Mouse (Mus musculus): Measurements from ENCODE around the gene Cryba1.
A peak's percentile ranks its signal among the peaks of the same experiment; 100 is the strongest.
"Not testable (repeated sequence)": the region's sequence is repeated elsewhere in the genome, so short reads cannot be mapped to it uniquely, and the experiment has no call there.

Gene Cryba1

DNA sequence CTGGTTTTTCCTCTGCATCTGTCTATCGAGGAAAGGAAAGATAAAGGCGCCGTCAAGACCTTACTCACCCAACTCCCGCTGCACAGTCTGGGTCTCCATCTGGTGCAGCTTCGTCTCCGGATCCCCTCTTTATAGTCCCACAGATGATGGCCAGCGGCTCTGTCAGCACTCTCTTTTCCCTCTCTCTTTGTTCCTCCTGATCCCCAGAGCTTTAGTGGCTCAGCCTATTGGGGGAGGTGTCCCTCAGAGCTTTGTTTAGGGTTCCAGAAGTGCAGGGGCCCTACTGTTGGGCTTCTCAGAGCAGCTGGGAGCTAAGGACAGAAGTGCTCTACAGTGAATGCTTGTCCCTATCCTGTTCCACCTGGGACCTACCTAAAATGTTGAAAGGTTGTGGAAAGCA lies at the start of gene Cryba1:
TSS of gene Cryba1 (minus strand) at position 101 of the 400 bp plus-strand sequence.
- no peak for DNase-seq

DNA sequence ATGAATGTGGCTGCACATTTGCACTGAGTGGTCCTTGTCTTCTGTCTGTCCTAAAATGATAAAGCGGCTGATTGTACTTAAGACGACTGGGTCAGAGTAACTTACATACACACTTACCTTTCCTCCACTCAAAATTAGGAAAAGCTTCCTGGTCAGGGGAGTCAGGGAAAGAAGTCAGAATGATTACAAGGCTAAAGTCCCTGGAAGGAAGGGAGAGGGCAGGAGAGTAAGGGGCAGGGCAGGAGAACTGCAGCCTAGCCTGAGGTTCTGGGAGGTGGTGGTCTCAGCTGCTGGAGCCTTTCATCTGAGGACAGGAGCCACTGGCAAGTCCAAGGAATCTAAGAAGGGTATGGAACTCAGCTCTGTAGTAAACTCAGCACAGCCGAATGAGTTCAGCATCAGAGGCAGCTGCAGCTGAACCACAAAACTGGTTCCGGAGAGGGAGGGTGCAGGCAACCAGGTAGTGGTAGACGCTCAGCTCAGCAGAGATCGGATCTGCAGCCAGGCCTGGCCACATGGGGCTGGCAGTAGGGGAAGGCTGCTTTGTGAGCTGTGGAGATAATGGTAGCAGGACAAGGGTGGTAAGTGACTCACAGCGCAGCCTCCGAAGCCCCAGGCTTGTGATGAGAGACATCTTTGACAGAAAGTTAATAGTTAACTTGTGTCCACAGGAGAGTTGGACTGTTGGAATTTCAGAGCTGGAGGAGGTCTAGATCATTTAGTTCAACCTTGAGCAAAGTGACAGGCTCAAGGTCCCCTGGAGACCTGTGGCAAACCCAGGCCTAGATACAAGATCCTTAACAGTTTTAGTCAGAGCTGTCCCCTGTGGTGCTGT lies 47.0 kb upstream of the Cryba1 start:
- DNase-seq, result peak; percentile 61 to 83

DNA sequence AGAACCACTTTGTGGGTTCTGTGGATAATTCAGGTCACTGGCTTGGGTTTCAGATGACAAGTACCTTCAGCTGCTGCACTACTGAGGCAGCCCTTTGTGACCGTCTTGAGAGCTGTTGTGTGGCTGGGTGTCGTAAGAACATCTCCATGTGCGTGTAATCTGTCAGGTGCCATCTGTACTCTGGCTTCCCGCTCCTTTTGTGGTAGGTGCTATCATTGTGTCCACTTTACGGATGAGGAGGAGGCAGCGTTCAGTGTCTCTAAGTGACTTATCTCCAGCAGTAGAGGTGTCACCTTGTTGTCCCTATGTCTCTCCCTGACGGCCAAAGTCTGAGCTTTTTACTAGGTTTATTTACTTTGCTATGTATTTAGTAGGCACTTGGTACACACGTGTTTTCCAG lies 45.3 kb upstream of the Cryba1 start:
- no peak for DNase-seq

DNA sequence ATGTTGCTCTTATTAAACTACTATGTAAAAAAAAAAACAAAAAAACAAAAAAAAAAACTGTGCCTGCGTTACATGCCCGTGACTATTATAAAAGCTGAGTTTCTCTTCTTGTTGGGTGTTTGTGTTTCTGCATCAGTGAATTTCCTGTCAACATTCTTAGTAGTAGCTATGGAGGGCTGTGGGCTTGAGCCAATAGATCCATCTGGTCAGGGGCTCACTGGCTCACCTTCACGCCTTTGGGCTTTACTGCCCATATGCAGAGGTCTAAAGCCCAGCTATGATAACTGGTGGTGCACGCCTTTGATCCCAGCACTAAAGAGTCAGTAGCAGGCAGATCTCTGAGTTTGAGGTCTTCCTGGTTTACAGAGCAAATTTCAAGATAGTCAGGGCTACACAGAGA lies 44.4 kb upstream of the Cryba1 start:
- DNase-seq, result peak in 1 of 2 experiments; percentile 37

DNA sequence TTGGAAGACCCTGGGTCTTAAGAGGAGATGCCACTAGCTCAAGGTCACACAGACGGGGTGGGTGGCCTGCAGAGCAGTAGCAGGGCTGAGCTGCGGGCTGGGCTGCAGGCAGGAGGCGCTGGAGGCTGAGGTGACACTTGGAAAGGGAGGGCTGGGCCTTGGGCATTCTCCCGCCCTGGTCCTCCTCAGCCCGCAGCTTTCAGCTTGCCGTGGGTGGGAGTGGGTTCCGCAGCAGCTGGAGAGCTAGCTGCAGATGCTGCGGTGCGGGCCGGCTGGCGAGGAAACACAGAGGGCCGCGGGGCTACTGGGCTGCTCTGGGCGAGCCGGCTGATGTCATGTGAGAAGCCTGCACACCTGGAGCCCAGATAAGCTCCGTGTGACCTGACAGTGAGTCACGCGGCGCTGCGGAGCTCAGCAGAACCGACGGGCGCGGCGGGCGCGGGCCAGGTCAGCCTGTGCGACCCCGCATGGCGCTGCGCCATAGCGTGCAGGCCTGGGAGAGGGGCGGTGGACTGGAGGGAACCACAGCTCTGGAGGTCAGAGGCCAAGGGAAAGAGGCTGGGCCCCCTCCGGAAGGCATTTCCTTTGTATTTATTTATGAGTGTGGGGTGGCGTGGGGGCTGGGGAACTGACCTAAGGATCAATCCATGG lies 41.4 kb upstream of the Cryba1 start:
- peak; percentile 78 to 87 for DNase-seq

DNA sequence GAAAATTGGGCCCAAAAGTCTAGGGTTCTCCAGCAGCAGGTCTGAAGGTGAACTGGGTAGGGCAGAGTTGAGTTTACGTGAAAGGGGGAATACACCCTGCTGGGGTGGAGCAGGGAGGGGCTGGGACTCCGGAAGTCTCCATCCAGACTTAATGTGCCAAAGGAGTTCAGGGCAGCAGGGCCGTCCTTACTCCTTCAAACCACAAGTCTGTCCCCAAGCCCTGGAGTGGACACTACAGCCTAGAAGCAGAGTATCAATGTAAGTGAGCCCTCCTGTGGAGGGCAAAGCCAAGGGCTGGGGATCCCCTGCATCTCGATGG lies 40.3 kb upstream of the Cryba1 start:
- DNase-seq, result peak; percentile 57 to 82

DNA sequence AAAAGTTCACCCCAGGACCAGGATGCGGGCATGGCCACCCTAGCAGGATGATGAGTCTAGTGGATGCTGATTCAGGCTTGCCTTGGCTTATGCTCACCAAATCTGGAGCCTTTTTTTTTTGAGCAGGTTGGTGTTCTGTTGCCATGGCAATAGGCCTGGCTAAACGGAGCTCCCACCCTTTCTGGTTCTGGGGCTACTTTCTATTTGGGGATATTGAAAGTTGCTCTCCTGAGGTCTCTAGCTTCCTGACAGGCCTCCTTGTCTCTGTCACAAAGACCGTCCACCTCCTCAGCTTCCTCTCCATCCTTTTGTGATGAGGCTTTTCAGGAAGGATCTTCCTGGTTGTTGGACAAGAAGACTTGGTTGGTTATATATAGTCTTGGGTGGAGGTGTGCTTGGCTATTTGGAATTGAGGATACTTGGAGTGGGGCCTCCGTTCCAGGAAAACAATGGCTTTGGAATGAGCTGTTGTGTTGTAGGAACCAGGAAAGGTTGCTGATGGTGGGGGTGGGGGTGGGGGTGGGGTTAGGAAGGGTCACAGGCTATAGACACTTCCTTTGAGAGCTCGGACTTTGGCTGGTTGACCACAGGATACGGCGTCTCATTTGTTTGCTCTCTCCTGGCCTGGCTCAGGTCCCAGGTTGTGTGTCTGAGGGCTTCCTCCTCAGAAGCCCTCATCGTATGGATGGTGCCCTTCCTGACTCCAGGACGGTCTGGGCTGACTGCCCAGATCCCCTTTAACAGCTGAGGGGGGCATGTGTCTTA lies 39.8 kb upstream of the Cryba1 start:
- DNase-seq, result peak; percentile 80 to 89

DNA sequence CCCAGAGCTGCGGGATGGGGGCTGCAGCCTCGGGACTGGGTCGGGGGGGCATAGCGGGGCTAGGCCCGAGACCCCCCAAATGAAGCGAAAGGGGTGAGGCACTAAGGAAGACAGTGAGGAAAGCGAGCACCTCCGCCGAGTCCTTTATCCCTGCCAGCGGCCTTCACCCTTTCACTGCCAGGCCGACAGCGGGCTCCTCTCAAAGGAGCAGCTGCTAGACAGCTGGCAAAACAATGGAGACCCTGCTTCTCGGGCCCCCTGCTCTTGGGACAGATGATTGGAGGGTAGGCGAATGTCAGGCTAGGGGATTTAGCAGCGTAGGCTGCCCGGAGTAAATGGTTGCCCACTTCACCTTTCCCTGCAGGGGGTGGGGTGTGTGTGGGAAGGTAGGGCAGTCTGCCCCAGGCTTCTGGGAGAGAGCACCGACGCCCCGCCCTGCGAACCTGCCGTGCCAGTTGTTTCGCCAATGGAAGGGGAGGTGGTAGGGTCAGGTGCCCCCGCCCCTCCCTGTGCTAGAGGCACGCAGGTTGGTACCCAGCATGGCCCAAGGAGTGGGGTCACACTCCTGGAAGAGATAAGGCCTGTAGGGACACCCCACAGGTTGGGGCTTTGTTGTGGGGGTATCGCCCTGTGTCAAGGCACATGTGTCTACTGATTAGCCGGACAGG lies 38.7 kb upstream of the Cryba1 start:
- peak; percentile 90 to 96 for DNase-seq

DNA sequence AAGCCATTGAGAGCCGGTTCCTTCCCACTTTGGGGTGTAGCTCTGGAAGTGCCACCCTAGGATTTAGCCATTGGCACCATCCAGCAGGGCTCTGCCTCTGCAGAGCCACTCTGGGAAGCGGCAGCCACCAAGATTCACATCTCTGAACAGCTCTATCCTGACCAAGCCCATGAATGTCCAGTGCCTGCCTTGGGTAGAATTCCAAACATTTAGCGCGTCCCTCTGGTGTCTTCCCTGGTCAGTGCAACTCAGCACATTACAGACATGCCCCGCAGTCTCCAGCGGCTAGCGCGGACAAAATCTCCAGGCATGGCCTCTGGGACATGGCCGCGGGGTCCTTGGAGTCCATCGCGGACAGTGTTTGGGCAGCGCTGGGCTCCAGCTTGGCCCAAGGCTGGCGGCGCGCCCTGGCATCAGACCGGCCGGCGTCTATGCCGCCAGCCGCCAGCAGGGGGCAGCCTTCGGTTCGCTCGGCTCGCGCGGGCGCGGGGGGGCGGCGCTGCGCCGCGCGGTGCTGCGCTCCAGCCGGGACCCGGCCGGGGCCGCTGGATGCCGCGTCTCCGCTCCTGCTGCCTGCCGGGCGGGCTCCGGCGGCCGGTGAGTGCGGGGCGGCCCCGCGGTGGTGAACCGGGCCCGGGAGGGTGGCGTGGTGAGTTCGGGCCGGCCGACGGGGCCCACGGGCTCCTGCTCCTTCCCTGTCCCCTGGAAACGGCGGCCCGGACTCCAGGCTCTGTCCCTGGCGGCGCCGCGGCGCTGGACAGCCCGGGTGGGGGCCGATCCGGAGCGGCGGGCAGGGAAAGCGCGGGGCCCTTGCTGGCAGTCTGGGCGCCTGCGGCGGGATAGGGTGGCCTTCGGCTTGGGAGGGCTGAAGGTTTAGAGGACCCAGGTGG lies 37.9 kb upstream of the Cryba1 start, which contains the start of gene Myo18a:
TSS of gene Myo18a (plus strand) at position 464 of the 890 bp plus-strand sequence.
- DNase-seq, result peak; percentile 89

DNA sequence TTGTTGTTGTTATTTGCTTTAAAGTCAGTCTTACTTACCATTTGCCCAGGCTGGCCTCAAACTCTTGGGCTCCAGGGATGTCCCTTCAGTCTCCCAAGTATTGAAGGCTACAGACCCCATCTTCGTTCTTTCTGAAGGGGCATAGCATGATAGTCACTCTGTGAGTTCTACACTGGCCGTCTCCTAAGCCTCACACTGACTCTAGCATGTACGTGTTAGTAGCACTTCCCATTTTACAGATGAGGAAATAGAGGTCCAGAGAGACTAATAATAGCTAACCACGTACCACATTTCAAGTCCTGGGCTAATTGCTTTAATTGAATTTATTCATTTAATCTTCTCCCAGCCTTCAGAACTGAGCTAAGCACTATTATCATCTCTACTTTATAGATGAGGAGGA lies 34.9 kb upstream of the Cryba1 start:
- DNase-seq, result no peak

DNA sequence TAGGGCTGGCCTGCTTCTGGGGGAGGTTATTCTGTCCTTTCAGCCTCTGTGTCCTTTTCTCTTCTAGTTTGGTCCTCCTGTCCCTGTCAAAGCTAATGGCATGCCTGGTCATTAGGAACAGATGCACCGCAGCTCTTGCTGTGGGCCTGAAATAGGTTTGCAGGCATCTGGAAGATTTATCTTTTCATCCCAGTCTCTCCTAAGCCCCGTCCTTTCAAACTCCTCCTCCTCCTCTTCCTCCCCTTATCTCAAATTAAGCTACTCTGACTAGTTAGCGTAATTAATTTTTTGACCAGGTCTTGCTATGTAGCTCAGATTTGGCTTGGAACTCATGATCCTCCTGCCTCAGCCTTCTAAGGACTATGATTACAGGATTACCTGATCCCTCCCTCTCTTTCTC lies 28.4 kb upstream of the Cryba1 start:
- DNase-seq, result no peak

DNA sequence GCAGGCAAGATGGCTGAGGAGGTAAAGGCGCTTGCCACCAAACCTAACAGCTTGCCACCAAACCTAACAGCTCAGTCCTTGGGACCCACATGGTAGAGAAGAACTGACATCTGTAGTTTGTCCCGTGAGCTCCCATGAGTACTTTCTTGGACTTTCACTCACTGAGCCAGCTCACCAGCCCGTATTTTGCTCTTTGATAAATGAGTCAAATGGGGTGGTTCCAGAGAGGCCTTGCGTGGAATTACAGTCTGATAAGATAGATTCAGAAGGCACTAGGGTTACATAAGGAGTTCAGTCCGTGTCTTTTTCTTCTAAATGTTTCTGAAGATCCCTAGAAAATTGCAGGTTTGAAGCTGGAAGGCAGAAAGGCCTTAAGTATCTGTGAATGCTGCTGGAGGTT lies 27.4 kb upstream of the Cryba1 start:
- no peak for DNase-seq

DNA sequence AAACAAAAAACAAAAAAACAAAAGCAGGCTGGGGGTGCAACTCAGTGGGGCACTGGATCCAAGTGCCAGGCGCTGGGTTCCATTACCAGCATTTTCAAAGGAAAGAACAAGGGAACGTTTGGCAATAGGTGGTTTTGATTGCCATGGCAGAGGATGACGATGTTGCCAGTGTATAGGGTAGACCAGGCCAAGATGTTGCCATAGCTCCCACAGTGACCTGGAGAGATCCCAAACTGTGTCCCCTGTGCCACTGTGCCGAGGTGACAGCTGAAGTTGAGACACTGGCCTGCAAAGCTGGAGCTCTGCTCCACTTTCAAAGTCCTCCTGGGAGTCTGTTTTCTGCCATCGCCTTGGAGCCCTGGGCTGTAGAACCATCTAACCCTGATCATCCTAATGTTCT lies 23.9 kb upstream of the Cryba1 start:
- DNase-seq, result no peak

DNA sequence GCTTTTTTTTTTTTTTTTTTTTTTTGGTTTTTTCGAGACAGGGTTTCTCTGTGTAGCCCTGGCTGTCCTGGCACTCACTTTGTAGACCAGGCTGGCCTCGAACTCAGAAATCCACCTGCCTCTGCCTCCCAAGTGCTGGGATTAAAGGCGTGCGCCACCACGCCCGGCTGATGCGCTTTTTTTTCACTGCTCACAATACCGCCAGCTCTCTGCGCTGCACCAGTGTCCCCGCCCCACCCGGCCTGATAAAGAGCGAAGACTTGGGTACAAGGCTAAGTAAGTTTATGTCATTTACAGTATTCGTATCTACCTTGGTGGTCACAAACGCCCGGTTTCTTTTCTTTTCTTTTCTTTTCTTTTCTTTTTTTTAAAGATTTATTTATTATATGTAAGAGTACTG lies 22.0 kb upstream of the Cryba1 start:
- DNase-seq, result not testable (repeated sequence)

DNA sequence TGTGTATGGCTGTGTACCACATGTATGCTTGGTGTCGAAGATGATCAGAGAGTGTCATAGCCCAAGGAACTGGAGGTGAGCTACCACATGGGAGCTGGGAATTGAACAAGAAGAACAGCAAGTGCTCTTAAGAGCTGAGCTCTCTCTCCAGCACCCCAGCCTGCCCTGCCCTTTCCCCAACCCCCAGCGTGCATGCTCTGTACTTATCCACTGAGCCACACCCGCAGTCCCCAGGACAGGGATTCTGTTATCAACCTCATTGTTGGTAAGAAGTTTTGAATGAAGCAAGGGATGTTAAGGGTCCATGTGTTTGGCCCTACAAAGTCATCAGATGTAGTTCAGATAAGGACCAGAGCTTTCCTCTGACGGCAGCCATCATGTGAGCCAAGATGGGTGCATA lies 21.6 kb upstream of the Cryba1 start:
- DNase-seq, result no peak

DNA sequence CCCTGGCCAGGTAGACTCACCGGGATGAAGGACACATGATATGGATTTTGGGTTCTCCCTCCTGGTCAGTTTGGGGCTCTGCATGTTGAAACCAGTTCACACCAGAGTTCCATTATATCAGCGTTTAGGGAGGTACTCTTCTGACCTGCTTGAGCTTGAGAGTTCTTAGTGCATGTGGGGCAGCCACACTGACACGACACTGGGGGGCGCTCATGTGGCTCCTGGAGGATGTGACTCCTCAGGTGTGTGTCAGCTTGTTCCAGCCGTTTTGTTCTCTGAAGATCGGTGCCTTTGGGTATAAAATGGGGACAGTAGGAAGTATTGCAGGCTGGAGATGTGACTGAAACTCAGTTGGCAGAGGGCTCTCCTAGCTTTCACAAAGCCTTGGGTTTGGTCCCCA lies 18.9 kb upstream of the Cryba1 start:
- DNase-seq, result peak; percentile 77 to 78

DNA sequence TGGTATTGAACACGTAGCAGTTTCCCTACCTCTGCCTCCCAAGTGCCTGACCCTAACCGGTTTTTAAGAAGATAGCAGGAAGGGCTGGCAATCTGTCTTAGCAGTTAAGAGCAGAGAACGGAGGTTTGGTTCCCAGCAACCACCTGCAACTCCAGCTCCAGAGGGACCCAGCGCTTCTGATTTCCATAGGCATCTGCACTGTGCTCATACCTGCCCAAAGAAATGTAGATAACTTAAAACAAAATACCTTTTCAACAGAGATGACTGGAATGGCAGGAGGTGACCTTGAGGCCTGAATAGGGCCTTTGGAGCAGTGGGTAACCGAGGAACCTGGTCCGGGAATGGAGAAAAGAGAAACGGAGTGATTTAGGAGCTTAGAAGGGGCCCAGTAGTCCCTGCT lies 13.5 kb upstream of the Cryba1 start:
- DNase-seq, result no peak

DNA sequence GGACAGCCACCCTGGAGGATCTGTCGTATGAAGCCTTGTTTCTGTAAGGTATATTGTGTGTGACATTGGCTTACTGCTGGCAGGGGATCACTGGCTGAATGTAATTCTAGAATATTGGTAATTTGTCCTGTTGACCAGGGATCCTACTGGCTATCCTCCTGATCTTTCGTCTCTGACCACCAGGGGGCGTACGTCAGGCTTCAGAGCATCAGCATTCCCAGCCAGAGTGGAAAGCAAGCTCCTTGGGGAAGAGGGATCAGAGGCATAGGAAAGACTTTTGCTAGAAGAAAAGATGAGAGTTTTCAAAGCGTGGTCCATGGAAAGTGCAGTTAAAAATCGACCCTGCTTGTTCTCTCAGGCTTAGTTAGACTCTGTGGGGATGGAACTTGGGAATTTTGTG lies 12.2 kb upstream of the Cryba1 start:
- DNase-seq, result peak; percentile 87 to 95

DNA sequence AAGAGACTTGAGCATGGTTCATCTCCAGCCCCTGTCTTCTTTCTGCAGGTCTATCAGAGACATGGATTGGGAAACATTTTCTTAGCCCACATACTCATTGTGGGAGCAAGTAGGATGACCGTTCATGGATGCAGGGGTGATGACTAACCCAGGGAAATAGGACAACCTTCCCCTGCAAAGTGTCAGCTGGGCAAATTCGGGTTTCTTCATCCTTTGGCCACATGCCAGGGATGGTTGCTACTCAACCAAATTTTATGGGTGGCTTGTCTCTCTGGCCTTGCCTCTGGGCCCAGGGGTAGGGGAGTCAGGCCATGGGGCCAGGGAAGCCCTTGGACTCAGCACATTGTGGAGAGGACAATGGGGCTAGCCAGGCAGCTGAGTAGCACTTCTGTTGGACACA lies 3.5 kb upstream of the Cryba1 start:
- no peak for DNase-seq

DNA sequence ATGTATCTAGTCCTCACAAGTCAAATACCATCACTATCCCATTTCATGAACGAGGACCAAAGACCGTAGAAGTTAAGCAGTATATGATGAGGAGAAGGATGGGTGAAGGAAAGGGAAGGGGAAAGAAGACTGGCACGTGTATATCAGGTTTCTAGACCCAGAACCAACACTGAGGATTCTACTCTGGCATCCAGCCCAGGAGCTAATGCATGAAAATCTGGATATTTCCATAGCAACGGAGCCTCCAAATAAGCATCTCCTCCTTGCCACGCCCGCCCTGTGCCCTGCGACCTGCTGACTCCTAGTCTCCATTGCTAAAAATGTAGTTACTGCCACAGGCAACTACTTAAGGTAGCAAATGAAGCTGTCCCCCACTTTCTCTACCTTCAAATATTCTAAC lies 317 bp downstream of the Cryba1 start:
- no peak for DNase-seq

DNA sequence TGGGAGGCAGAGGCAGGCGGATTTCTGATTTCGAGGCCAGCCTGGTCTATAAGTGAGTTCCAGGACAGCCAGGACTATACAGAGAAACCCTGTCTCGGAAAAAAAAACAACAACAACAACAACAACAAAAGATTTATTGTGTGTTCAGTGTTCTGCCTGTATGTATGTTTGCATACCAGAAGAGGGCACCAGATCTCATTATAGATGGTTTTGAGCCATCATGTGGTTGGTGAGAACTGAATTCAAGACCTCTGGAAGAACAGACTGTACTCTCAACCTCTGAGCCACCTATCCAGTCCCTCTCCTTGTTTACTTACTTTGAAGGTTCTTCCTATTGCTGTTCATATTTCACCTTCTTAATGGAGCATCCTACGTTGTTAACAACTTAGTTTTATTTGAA lies 3.7 kb downstream of the Cryba1 start:
- DNase-seq, result no peak

DNA sequence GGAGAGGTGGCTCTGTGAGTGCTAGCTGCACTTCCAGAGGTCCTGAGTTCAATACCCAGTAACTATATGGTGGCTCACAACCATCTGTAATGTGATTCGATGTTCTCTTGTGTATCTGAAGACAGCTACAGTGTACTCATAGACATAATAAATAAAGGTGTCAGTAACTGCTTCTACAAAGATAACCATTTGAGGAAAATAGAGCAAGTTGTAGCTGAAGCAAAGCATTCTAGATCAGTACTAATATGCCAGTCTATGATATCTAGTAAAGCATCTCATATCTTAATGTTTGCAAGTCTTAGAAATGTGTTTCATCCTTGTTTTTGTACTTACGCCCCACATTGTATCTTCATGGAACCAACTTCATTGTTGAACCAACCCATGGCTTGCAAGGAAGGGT lies 6.0 kb downstream of the Cryba1 start:
- no peak for DNase-seq
